Mouse (Mus musculus) erythroblast, embryonic 14.5 days (primary cell): ENCODE results near the gene Zfp639. TPM values are rescaled to one million over a fixed set of nuclear protein-coding genes. Genes with fewer than 3 reads are reported as not detected.

Experiments
- H3K27me3 ChIP-seq: 2 replicates; pipeline ENCODE4 v1.6.1; 2012; ENCODE audit warnings: inconsistent platforms; ENCODE audit not compliant: control insufficient read depth
- H3K36me3 ChIP-seq: 2 replicates; pipeline ENCODE4 v1.6.1; 2012; ENCODE audit warnings: mild to moderate bottlenecking, inconsistent platforms; ENCODE audit not compliant: control insufficient read depth
- H3K4me1 ChIP-seq: 2 replicates; pipeline ENCODE4 v1.6.1; 2012; ENCODE audit warnings: inconsistent platforms; ENCODE audit not compliant: control insufficient read depth
- H3K4me3 ChIP-seq: replicated peaks from 2 replicates; pipeline ENCODE3; 2012; ENCODE audit warnings: moderate library complexity, mild to moderate bottlenecking, inconsistent platforms
- H3K9me3 ChIP-seq: 2 replicates; pipeline ENCODE4 v1.6.1; 2012; ENCODE audit warnings: low read length, inconsistent platforms, mixed read lengths; ENCODE audit not compliant: control insufficient read depth
- GATA1 ChIP-seq: IDR thresholded peaks from 2 replicates; pipeline ENCODE4 v1.6.1; 2012; ENCODE audit warnings: low read length, inconsistent platforms, mixed read lengths
- TAL1 ChIP-seq: IDR thresholded peaks from 3 replicates; pipeline ENCODE4 v1.6.1; 2012; ENCODE audit warnings: low read length, inconsistent platforms, mixed read lengths
- polyA plus RNA-seq: library from polyadenylated mRNA; stranded (reverse); fragments of >175 nt; gene quantifications from 2 replicates; pipeline ENCODE4 v1.2.3, GENCODE M21; 2012

Zfp639 gene
- polyA plus RNA-seq, 1 experiment: 0.16 TPM

- TF ChIP-seq TAL1: no peak
- TF ChIP-seq GATA1: no peak
- peaks cover 6% of the 10 kb centered on the region for H3K9me3 ChIP-seq
- H3K36me3 ChIP-seq: peaks cover 32% of the 10 kb centered on the region
- no peaks in the 10 kb centered on the region for H3K27me3 ChIP-seq
- H3K4me1 ChIP-seq: peaks cover 27% of the 10 kb centered on the region
- no peak overlapping the region for H3K4me3 ChIP-seq
These were observed 17.1 kb downstream of the Zfp639 start for GRCm38 (mm10) chr3:32527181-32527580.

DNA sequence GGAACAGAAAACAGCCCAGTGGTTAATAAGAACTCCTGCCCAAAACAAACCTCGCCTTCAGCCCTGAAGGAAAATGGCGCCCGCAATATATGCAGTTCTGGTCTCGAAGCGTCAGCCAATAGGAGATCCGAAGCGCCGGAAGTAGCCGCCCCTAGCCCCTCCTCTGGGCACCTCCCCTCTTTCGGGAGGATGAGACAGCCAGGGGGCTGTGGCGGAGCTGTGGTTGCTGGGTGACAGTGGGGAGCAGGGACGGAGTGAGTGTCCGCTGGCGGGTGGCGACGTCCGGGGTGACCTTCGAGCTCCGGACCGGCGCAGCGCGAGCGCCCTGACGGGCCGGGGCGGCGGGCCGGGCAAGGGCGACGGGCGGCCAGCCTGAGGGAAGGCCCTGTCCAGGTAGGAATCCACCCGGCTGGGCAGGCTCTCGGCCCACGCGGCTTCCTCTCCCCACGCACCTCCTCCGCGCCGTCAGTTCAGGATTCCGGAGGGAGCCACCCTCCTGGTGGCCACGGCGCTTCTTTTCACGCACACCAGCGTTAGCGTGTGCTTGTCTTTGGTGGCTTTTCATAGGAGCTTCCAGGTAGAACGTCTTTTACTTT, 19.3 kb downstream of the Zfp639 start, which contains the start of gene Mfn1:
Gene Mfn1, plus strand, starts transcription at position 163 of the 596 bp plus-strand sequence.
- TF ChIP-seq TAL1: no peak
- no peak for TF ChIP-seq GATA1

DNA sequence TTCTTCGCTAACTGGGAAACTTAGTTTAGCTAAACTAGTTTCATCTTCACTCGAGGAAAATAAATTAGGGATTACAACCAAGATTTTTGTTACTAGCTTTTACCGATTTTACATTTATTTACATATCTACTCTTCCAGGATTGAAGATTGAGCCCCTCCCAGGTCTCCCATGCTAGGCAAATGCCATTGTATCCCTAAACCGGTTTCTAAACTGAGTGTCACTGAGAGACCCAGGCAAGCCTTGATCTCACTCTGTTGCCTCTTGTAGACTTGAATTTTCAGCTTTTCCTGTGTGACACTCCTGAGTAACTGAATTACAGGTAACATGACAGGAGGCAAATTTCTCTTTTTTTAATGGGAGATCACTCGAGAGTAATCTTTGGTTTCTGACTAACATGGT, 20.0 kb downstream of the Zfp639 start:
- peaks cover 6% of the 10 kb centered on the region for H3K9me3 ChIP-seq
- H3K4me1 ChIP-seq: peaks cover 37% of the 10 kb centered on the region
- no peaks in the 10 kb centered on the region for H3K27me3 ChIP-seq
- H3K4me3 ChIP-seq: peak overlapping the region; percentile 97
- no peak for TF ChIP-seq TAL1
- no peak for TF ChIP-seq GATA1
- peaks cover 40% of the 10 kb centered on the region for H3K36me3 ChIP-seq

More for the DNA sequence above, 19.3 kb downstream of the Zfp639 start, which contains the start of gene Mfn1:
- H3K4me3 ChIP-seq: peak within 1 kb of the TSS; percentile 97
- no peaks in the 10 kb centered on the region for H3K27me3 ChIP-seq
- peaks cover 6% of the 10 kb centered on the region for H3K9me3 ChIP-seq
- H3K4me1 ChIP-seq: peaks cover 33% of the 10 kb centered on the region
- peaks cover 33% of the 10 kb centered on the region for H3K36me3 ChIP-seq

DNA sequence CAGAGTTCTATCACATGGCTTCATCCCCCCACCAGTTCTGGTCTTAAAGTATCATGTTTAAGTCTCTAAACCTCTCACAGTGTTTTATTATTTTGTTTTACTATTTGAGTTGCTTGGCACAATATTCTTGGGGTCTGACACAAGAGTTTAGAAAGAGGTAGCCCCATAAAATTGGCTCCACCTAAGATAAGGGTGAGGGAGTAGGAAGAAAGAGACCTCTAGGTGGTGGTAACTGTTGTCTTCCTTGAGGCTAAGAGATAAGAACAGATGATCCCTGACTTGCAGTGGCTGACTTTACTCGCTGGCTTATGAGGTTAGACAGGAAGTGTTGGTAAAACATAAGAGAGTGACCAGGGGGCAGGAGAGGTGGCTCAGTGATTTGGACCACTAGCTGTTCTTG, 25.6 kb downstream of the Zfp639 start:
- no peaks in the 10 kb centered on the region for H3K27me3 ChIP-seq

GRCm38 (mm10) chr3:32537556-32537955, 27.5 kb downstream of the Zfp639 start:
- Histone ChIP-seq H3K36me3 (peaks cover 86% of the 10 kb centered on the region), H3K9me3 (no peaks in the 10 kb centered on the region), H3K4me3 (no peak overlapping the region), H3K4me1 (peaks cover 27% of the 10 kb centered on the region), H3K27me3 (no peaks in the 10 kb centered on the region)
- TF ChIP-seq GATA1 (no peak), TAL1 (no peak)

More for the DNA sequence above, 25.6 kb downstream of the Zfp639 start:
- Histone ChIP-seq H3K36me3 (peaks cover 85% of the 10 kb centered on the region), H3K4me3 (no peak overlapping the region), H3K4me1 (peaks cover 37% of the 10 kb centered on the region), H3K9me3 (no peaks in the 10 kb centered on the region)
- TF ChIP-seq TAL1 (no peak), GATA1 (no peak)

- Histone ChIP-seq H3K36me3 (peaks cover 86% of the 10 kb centered on the region), H3K4me3 (no peak overlapping the region), H3K4me1 (peaks cover 27% of the 10 kb centered on the region), H3K9me3 (no peaks in the 10 kb centered on the region), H3K27me3 (no peaks in the 10 kb centered on the region)
- TF ChIP-seq TAL1 (no peak), GATA1 (no peak)
These were observed 28.0 kb downstream of the Zfp639 start for GRCm38 (mm10) chr3:32538091-32538490.

- Histone ChIP-seq H3K27me3 (no peaks in the 10 kb centered on the region), H3K4me1 (peaks cover 3% of the 10 kb centered on the region; the same call in 1 of the 2 replicates), H3K36me3 (peaks cover 50% of the 10 kb centered on the region), H3K4me3 (no peak overlapping the region), H3K9me3 (no peaks in the 10 kb centered on the region)
- TF ChIP-seq GATA1 (no peak), TAL1 (no peak)
These were observed 43.0 kb downstream of the Zfp639 start for GRCm38 (mm10) chr3:32553061-32553460.

DNA sequence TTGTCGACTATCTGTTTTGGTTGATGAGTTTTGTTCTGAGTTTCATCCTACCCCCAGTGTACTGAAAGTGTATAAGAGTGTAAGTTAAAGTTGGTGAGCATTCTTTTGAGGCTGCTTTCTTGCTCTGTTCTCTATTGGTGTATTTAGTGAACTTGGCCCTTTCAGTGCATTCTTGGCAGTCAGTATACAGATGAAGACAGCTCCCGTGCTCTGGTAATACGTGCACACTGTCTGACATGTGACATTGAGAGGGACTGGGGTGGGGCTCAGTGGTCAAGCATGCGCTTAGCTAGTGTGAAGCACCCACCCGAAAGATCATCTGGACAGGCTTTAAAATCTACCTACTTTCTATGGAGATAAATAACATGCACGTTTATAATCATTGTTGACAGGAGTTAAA, 53.3 kb downstream of the Zfp639 start:
- Histone ChIP-seq H3K4me1 (no peaks in the 10 kb centered on the region; the same call in 1 of the 2 replicates), H3K9me3 (peaks cover 4% of the 10 kb centered on the region; the same call in 1 of the 2 replicates), H3K27me3 (no peaks in the 10 kb centered on the region), H3K4me3 (no peak overlapping the region), H3K36me3 (peaks cover 76% of the 10 kb centered on the region)
- TF ChIP-seq TAL1 (no peak), GATA1 (no peak)

Other genes starting within 250 kb of the Zfp639 start
- 0.01 and 0.02 TPM in 2 replicates for gene Zmat3, start 144.2 kb upstream of the Zfp639 start, polyA plus RNA-seq
- gene Pik3ca, start 112.6 kb upstream of the Zfp639 start, polyA plus RNA-seq: 0.11 and 0.21 TPM in 2 replicates
- not detected in 2 replicates for gene Kcnmb3, start 18.0 kb upstream of the Zfp639 start, polyA plus RNA-seq
- 0.33 and 0.48 TPM in 2 replicates for gene Mfn1, start 19.2 kb downstream of the Zfp639 start, polyA plus RNA-seq
- gene Gnb4, start 106.3 kb downstream of the Zfp639 start, polyA plus RNA-seq: 0.05 and 0.07 TPM in 2 replicates
- 0.90 and 1.4 TPM in 2 replicates for gene Actl6a, start 196.0 kb downstream of the Zfp639 start, polyA plus RNA-seq
- gene Ndufb5, start 226.7 kb downstream of the Zfp639 start, polyA plus RNA-seq: 0.60 and 1.5 TPM in 2 replicates
- 0.10 and 0.25 TPM in 2 replicates for gene Mrpl47, start 227.3 kb downstream of the Zfp639 start, polyA plus RNA-seq